Mouse (Mus musculus) right cerebral cortex, postnatal 25 days (tissue): ENCODE data around the gene Fetub.

Source experiments
- DNase-seq: peaks from one replicate; pipeline ENCODE4 v3.0.0; 2022

Fetub gene

DNA sequence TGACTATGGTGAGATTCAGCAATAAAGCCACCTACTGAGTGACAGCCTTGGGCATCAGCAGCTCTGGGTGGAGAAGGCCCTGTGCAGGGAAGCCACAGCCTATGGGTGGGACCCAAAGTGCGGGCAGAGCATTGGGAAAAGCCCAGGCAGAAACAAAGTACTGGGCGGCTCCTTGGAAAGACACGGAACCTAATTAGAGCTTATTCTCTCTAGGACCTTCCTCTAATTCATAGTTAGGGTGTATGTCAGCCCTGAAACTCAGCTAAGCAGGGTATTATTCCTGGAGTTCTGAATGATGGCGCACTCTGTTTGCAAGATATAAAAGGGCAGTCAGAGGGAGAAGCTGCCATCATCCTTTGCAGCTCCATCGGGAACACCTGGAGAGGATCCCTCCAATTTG, at the start of gene Fetub:
Gene Fetub (plus strand): TSS at position 301 of the 400 bp plus-strand sequence.
- no peak for DNase-seq

DNA sequence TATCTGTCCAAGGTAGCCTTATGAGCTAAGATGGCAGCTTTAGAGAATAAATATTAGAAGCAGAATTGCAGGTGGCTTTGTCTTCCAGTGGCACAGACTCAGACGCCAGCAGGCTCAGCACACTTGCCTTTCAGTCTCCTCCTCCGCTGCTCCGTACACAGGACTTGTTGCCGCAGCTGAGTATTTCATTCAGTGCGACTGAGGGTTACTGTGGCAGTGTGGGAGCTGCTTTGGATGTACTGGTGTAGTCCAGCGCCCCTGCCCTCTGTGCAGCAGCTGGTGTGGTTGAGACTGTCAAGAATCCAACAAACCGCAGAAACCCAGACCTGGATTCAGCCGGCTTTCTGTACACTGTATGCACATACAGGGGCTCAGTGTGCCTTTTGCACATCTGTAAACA, 45.7 kb upstream of the Fetub start:
- no peak for DNase-seq

DNA sequence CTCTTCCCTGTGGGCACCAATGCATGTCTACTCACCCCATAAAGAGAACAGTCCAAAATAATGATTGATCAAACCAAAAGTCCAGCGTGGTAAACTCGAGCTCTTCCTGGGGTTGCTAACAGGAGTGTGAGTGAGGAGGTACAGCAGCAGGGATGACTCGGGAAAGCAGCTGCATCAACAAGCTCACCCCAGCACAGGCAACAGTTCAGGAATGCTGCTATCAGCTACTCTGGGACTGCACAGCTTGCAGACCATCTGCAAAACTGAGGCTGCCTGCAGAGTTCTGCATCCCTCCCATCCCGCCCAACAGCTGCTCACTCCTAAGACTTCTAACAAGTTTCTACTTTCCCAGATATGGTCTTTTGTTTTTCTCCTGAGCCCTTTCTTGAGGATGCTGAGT, 44.8 kb upstream of the Fetub start:
- DNase-seq: no peak

DNA sequence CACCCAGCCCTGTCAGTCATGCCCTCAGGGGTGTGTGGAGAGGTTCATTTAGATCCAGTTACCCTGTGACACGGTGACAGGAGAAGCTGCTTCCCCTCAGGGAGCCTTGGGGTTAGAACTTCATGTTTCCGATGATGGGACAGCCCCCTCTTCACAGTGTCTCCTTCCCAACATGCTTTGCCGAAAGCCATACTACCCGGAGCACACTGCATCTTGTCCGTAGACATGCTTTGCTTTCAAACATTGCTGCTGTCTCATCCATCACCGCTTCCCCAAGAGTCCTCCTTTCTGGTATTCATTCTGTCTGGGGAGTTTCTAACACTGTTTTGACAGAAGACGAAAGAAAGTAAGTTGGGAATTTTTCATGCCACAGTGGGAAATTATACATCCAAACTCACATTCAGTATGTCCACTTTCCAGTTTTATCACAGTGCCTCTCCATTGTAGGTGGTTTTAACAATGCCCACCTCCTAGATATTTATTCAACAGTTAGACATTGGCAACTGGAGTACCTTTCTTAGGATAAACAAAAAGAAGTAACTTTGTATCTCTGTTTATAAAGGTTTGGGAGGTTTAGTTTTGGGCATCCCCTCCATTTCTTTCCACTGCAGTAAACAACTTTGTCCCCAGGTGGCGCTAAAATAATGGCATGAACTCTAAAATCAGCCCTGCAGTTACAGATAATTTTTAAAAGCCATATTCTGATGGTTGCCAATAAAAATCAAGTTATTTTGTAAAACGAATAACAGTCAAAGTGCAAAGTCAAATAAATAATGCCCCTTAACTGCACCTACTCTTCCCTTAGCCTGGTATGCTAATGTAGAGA, 41.7 kb upstream of the Fetub start:
- DNase-seq: no peak

DNA sequence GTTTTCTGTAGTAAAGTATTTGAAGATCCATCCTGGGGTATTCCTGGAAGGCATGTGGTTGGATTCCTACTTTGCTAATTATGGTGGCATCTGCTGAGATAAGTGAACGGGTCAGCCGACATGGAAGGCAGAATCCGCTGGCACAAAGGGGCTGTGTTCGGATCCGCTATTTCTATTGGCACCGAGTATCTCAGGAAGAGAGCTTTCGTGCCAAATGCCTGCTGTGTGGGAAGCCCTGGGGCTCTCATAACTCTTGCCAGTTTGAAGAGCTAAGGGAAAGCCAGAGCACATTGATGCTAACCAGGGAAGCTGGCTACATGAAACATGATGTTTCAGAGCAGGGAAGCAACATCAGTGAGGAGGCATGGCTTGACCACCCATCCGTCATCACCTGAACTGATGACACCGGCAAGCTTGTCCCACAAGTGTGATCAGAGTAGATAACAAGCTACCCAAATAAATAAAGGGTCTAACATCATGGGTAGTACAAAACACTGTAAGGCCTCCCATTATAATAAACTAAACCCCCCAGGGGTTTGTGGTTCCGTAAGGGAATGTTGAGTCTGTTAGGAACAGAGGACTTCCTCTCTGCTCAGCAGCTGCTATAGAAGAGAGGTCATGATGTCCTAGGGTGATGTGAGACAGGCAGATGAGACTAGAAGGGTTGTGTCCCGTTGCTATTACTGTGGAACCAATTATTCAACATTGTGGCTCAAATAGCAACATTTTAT, 40.3 kb upstream of the Fetub start:
- DNase-seq: no peak

DNA sequence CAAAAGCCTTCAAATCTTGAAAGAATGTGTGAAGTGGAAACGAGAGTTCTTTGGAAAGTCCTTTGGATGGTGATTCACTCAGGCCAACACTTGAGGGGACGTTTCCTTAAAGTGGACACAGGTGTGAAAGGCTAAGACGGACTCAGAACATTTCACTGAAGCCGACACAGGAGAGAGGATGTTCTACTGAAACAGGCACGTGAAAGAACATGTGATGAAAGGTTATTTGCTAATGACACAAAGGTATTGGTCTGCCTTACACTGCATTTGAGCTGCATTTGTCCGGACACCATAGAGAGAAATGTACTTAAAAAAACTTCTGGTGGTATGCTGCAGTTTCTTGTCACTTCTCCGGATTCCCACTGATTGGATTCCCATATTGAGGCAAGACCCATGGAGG, 39.4 kb upstream of the Fetub start:
- no peak for DNase-seq

DNA sequence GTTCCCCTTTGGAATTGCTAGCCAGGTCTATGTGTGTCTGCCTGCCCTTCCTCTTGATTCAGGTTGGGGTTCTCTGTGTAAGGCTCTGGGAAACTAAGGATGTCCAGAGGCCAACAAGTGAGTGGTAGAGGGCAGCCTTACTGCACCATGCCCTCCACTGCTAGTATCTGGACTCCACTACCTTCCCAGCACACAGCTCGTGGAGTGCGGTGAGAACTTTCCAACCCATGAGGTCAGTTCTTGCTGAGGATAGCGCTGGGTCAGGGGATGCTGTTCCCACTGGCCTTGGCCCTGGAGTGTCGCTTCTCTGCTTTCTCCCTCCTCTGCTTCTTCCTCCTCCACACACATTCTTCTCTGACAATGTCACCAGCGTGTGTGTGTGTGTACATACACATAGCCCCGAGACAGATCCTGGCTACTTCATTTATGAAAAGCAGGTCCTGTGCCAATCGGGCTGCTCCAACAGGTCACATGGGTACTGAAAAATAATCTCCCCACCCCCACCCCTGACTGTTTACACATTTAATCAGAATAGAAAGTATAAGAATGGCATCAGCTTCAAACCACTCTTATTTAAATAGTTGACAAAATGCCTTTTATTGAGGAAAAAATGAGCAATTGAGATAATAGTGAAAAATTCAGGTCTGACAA, 38.1 kb upstream of the Fetub start:
- DNase-seq: no peak

DNA sequence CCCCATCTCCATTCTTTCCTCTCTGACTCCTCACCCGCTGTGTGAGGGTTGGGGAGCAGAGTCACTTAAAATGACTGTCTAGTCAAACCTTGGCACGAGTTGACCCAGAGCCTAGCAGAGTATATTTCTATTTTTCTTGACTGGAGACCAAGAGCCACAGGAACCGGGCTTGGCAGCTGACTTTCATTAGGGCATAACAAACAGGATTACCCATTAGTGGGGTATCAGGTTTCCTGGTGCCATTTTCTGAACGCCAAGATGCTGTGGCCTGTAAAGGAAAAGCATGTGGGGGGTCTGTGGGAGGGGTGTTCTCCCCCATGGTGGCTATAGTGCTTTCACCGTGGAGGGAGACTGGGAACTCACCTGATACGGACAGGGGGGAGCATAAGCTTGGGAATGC, 37.2 kb upstream of the Fetub start:
- no peak for DNase-seq

DNA sequence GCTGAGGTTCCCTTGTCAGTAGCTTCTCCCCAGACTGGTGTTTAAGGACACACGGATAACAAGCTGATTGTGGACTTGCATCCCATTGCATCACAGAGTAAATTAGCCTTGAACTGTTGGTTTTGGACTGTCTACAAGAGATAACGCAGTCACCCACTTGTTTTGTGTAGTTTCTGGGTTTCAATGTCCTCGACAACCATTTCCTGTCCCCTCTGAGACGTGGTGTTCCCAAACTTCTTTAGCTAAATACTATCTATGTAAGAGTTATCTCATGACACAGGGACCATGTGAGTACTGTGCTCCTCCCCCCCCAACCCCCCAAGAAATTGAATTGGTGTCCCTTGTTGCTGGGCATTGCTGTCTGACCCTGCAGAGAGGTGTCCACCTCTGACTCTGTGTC, 36.6 kb upstream of the Fetub start:
- no peak for DNase-seq

DNA sequence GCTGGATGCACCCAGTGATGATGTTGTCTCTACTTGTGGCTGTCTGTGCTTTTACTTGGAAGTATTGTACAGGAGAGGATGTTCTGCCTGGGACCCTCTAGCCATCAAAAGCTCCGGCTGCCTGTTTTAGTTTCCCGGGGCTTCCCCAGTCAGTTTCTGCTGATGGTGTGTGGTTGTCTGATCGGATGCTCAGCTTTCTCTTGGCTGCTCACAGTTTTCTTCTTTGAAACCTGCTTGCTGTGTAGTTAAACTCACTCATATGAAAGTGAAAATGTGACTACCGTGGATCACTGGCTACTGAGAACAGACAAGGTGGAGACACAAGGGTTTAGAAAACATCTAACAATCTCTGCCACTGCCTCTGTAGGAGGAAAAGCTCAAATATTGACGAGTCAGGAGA, 34.7 kb upstream of the Fetub start:
- DNase-seq: no peak

DNA sequence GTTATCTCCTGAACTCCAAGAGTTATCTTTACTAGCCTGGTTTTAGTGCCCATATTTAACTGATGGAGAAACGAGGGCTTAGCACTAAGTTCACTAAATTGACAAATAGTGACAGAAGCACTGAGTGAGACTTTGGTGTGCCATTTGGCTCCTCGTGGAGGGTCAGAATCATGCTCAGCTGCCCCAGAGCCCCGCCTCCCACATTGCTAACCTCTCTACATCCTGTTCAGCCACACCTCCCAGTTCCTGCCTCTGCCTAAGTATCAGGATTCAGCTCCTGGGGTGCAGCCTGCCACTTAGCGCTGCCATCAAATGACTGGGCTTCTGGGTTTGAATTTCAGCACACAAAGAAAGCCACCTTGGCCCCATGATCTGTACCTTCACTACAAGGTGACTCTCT, 32.8 kb upstream of the Fetub start:
- no peak for DNase-seq

DNA sequence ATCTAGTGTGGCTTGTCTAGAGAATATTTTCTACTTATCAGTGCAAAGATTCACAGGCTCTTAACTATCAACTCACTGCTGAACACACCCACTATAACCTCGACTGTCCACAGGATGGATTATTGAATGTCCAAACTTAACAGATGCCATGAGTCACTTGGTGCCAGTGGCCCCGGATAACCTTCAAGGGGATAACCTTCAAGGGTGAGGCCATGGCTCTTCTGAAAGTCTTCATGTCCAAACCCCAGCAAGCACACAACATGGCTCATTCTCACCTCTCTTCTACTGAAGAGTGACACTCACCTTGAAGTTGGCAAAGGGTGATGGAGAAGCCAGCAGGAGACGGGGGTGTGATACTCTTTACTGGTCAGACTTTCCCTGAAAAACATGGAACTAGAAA, 31.4 kb upstream of the Fetub start:
- no peak for DNase-seq

DNA sequence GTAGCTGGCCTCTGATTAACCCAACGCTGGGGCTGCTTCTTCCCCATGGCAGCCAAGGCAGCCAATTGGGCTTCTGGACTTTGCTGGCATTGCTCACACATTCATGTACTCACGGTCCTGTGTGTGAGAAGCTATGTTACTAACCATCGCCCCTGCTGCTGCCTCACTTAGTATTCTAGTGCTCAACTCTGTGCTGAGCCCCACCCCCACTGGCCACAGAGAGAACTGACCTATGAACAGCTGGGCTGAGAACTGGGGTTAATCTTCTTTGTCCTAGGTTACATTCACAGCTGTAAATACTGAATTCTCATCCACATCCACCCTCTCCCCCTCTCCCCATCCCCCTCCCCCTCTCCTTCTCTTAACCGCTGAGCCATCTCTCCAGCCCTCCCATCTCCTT, 29.3 kb upstream of the Fetub start:
- DNase-seq: no peak

DNA sequence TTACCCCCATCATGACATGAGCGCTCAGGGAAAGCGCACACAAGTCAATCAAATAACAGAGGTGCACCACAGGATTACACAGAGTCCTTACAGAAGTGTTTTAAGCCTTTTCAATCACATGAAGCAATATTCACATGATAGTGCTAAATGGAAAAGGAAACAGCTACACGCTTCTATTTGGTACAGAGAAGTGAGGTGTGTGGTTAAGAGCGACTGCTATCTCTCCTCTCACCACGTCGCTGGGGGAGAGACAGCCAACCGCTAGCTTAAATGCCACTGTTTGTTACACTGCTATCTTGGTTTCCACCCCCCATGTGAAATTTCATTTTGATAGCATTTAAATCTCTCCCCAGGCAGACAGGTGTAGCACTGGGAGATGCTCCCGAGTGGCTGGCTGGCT, 28.4 kb upstream of the Fetub start:
- DNase-seq: no peak

DNA sequence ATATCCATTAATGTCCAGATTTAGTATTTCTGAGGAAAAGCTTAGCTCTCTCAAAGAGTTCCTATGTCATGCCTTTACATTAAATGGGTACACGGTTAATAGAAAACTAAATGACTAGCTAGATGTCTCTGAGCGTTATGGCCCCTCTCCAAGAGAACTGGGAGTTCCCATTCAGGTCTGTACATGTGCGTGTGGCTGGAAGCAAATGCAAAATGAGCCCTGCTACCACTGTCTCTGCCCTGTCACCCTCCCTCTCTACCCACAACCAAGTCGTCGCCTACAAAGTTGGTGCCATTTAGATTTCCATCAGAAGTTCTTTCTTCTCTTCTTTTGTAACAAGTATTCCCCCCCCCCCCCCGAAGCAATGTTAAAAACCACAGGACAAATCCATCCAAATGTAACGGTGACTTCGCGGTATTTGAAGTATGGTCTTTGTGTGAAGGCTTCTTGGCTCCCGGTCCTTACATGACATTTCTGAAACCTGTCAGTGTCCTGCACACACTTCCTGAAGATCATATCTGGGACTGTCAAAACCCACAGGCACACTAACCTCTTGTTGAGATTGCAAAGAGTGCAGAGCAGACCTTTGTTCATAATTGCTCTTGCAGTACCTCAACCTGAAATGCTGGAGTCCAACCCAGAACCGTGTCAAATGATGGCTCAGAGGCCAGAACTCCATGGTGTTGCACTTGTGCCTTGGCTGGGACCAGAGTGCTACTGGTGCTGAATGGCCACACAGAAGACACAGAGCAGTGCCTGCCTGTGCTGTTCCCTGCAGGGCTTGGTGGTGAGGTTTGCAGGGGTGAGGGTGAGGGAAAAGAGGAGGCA, 27.2 kb upstream of the Fetub start, which contains the start of gene Ahsg:
Gene Ahsg (plus strand): TSS at position 595 of the 828 bp plus-strand sequence.
- DNase-seq: no peak

DNA sequence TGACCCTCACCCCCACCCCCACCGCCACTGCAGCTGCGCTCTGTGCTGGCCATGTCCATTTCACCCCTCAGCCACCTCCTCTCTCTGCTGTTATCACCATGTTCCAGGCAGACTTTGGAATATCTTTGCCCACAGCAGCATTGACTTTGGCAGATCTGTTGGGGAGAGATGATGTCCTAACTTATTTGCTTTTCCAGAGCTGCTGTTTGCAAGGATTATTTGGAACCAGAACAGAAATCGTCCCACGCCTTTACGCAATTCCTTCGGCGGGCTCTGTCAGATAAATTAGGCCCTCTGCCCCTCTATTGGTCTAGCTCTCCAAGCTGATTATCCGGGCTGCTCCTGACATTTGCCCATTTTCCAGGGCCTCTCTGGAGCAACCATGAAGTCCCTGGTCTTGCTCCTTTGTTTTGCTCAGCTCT, 26.4 kb upstream of the Fetub start:
- DNase-seq: no peak

DNA sequence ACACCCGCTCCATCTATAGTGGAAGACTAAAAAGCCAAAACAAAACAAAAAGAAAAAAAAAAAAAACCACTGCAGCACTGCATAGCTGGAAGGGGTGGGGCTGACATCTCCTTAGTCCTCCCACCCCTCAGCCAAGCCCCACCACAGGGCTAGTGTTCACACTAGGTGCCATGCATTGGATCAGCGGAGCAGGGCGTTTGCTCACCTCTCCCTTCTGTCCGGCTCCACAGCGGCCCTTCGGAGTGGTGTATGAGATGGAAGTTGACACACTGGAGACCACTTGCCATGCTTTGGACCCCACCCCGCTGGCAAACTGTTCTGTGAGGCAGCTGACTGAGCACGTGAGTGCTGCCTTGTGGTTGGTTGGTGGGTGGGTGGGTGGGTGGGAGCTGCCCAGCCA, 24.0 kb upstream of the Fetub start:
- DNase-seq: no peak

DNA sequence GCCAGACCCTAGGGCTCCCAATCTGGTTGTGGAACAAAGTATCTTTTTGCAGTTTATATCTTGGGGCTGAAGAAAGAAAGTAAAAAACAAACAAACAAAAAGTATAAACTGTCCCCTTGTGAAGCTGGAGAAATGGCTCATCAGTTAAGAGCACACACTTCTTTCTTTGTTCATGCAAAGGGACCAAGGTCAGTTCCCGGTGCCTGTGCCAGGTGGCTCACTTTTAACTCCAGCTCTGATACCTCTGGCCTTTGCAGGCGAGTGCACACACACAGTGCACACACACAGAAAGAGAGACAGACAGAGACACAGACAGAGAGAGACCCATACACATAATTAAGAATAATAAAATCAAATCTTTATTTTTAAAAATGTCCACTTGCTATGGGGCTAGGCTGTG, 21.5 kb upstream of the Fetub start:
- DNase-seq: no peak

DNA sequence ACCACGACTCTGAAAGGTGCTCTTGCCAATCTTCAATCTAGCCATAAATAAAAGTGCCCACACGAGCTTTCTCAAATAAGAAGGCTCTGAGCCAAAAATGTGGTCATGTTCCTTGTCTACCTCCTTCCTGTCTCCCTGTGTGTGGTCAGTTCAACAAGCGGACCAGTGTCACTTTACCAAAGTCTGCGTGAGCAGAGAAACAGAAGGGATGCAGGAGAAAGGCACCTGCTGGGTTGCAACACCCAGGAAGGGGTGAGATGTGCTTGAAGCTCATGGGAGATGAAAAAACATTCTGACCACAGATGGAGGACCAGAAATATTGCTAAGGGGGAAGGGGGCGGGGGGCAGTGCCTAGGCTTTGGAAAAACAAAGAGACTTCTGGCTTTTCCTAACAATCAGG, 18.8 kb upstream of the Fetub start:
- no peak for DNase-seq

DNA sequence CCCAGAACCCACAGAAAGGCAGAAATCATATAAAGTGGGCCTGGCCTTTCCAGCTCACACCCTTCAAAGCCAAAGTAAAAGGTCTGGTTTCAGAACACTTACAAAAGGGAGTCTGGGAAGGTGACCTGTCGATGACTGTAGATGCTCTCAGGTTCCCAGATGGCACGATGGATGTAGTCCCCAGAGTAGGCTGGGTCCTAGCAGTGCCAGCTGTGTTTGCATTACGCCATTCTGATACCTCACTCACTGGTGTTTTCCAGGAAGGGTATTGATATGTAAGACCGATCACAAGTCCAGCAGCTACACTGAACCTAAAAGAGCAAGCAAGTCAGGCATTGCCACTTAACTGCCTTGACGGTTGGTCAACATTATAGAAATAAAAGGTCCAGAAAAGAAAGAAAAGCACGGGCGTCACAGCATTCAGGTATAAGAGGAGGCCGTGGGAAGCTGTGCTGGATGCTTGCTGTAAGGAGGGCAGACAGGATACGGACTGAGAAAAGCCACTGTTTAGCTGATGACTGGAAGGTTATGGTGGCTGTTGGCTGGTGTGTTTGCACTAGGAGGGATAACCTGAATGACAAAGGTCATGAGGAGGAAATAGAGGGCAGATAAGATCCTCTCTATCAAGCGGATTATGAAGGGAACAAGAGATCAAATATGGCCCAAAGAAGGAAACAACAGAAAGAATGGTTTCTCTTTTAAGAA, 18.1 kb upstream of the Fetub start:
- DNase-seq: no peak

DNA sequence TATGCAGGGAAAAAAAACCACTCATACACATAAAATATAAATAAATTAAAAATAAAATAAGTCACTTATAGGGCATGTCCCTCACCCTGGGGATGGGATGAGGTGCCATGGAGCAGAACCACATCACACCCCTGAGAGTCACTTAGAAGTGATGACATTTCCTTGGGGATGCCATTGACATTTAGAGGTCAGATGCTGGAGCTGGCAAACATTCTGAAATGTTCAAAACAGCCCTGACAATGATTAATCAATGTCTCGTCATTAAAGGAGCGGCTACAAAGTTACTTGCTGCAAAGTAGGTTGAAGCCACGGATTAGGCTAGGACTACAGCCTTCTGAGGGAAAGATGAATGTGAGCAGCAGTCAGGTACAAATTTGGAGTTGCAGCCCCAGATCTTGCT, 16.8 kb upstream of the Fetub start:
- no peak for DNase-seq

DNA sequence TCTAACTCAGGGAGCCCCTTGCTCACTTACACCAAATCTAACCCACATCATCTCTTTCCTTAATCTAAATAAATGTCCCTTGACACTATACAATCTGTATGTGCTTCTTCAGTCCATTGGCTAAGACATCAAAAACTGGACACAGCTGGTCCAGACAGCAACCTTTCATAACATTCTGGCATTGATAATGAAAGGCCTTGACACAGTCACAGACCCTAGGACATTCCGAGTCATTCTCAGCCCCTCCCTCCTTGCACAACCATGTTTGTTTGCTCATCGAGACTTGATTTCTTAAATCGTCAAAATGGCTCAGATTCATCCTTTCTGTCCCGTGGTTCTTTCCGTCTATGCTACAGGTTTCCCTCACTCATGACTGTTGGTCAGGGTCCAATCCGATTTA, 8.8 kb upstream of the Fetub start:
- DNase-seq: no peak
